Mouse (Mus musculus): ENCODE measurements around the gene Cdc25b. TPM values are rescaled to one million over a fixed set of nuclear protein-coding genes. Genes with fewer than 3 reads are reported as not detected.

Gene Cdc25b
- total and polyA plus RNA-seq, 2 experiments from 2014 or later = 15.0 to 15.3 TPM

DNA sequence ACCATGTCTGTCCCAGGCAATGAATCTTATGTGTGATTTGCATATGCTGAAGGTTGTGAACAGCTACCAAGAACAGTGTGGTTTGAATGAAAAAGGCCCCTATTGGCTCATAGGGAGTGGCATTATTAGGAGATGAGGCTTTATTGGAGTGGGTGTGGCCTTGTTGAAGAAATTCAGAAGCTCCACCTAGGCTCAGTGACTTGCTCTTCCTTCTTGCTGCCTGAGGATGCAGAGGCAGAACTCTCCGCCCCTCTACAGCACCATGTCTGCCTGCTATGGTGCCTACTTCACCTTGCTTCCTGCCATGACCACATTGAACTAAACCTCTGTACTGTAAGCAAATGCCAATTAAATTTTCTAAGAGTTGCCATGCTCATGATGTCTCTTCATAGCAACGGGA, 45.8 kb downstream of the Cdc25b start:
- no peak overlapping the region for H3K9ac ChIP-seq (replicated peaks; ENCODE audit: low read depth, low read length)
- H3K4me1 ChIP-seq (ENCODE audit: control insufficient read depth, insufficient read depth) = peaks cover 21% of the 10 kb centered on the region
- H3K9me3 ChIP-seq (replicated peaks; ENCODE audit: control insufficient read depth, low read length) = no peaks in the 10 kb centered on the region
- DNase-seq (ENCODE audit: low spot score) (no peak), ATAC-seq (ENCODE audit: insufficient read depth, low read depth) (no peak)
- no peak overlapping the region for H3K4me2 ChIP-seq (ENCODE audit: low read depth, low read length)
- peaks cover 6% of the 10 kb centered on the region; the same call in 1 of the 2 replicates for H3K36me3 ChIP-seq (replicated peaks; ENCODE audit: control insufficient read depth, insufficient read depth, low read length)
- WGBS = 95% methylated on average over 2 of the region's 2 CpGs
- TF ChIP-seq CTCF (IDR thresholded peaks at IDR 0.05; ENCODE audit: low read depth) = no peak
- H3K27me3 ChIP-seq (ENCODE audit: control insufficient read depth, insufficient read depth, low read length) = no peaks in the 10 kb centered on the region
- no peak overlapping the region for H3K4me3 ChIP-seq (ENCODE audit: low read depth, low read length)
- H3K27ac ChIP-seq (ENCODE audit: low read depth) = no peak overlapping the region

DNA sequence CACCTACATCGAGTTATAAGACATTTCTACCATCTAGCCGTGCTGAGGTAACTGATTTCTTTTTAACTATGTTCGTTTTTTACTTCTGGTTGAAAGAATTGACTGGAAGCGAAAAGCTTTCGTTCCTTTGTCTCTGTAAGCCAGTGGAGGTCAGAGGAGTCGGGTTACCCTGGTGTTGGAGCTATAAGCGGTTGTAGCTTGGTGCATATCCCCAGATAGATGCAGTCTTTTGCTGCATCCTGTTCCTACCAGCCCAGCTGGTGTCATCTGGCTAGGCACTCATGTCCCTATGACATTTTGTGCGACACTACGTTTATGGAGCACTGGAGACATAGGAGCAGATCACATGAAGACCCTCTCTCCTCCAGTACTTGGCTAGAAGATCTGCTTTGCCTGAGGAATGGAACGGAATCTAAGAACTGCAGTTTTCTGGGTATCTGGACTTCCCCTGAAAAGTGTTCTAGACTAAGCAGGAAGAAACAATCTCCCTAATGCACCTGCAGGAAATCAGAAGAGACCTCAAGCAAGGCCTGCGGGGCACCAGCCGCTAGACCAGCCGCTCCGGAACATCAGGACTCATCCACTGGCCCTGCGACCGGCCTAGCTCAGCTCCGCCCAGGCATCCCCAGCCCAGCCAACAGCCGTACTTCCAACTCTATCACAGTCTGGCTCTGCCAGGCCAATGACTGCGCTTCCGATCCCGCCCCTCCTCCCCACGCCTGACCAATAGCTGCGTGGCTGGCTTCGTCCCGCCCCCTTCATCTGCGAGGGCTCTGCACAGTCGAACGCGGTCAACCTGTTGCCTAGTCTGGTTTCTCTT, 46.8 kb downstream of the Cdc25b start, which contains the start of gene Mavs:
Gene Mavs (plus strand): TSS at position 757 of the 820 bp plus-strand sequence.
- DNase-seq (ENCODE audit: low spot score) (peak; percentile 97), ATAC-seq (ENCODE audit: insufficient read depth, low read depth) (peak; percentile 100)
- Histone ChIP-seq H3K4me1 (ENCODE audit: control insufficient read depth, insufficient read depth) (peaks cover 21% of the 10 kb centered on the region), H3K4me2 (ENCODE audit: low read depth, low read length) (peak within 1 kb of the TSS; percentile 90), H3K27ac (ENCODE audit: low read depth) (peak within 1 kb of the TSS; percentile 87), H3K27me3 (ENCODE audit: control insufficient read depth, insufficient read depth, low read length) (no peaks in the 10 kb centered on the region), H3K9me3 (replicated peaks; ENCODE audit: control insufficient read depth, low read length) (no peaks in the 10 kb centered on the region), H3K36me3 (replicated peaks; ENCODE audit: control insufficient read depth, insufficient read depth, low read length) (peaks cover 6% of the 10 kb centered on the region), H3K4me3 (ENCODE audit: low read depth, low read length) (peak within 1 kb of the TSS; percentile 71), H3K9ac (replicated peaks; ENCODE audit: low read depth, low read length) (peak within 1 kb of the TSS; percentile 81)
- WGBS = 14% methylated on average over 29 of the region's 29 CpGs
- TF ChIP-seq EP300 (IDR thresholded peaks at IDR 0.05; ENCODE audit: low read depth) (no peak), CTCF (IDR thresholded peaks at IDR 0.05; ENCODE audit: low read depth) (no peak)

GRCm38 (mm10) chr2:131234127-131234650, 47.4 kb downstream of the Cdc25b start:
- no peak for TF ChIP-seq EP300 (IDR thresholded peaks at IDR 0.05; ENCODE audit: low read depth)
- TF ChIP-seq CTCF (IDR thresholded peaks at IDR 0.05; ENCODE audit: low read depth) = no peak
- peak overlapping the region; percentile 87 for H3K27ac ChIP-seq (ENCODE audit: low read depth)
- H3K4me2 ChIP-seq (ENCODE audit: low read depth, low read length) = peak overlapping the region; percentile 90
- H3K27me3 ChIP-seq (ENCODE audit: control insufficient read depth, insufficient read depth, low read length) = no peaks in the 10 kb centered on the region
- H3K36me3 ChIP-seq (replicated peaks; ENCODE audit: control insufficient read depth, insufficient read depth, low read length) = peaks cover 13% of the 10 kb centered on the region
- 6% methylated on average over 28 of the region's 28 CpGs for WGBS
- peak overlapping the region; percentile 71 for H3K4me3 ChIP-seq (ENCODE audit: low read depth, low read length)
- H3K9me3 ChIP-seq (replicated peaks; ENCODE audit: control insufficient read depth, low read length) = no peaks in the 10 kb centered on the region
- DNase-seq (ENCODE audit: low spot score) = no peak
- peak overlapping the region; percentile 81 for H3K9ac ChIP-seq (replicated peaks; ENCODE audit: low read depth, low read length)
- H3K4me1 ChIP-seq (ENCODE audit: control insufficient read depth, insufficient read depth) = peaks cover 21% of the 10 kb centered on the region
- peak; percentile 37 for ATAC-seq (ENCODE audit: insufficient read depth, low read depth)

GRCm38 (mm10) chr2:131234970-131235635, 48.4 kb downstream of the Cdc25b start:
- H3K4me2 ChIP-seq (ENCODE audit: low read depth, low read length) = peak overlapping the region; percentile 90
- H3K9me3 ChIP-seq (replicated peaks; ENCODE audit: control insufficient read depth, low read length) = no peaks in the 10 kb centered on the region
- peaks cover 16% of the 10 kb centered on the region for H3K36me3 ChIP-seq (replicated peaks; ENCODE audit: control insufficient read depth, insufficient read depth, low read length)
- TF ChIP-seq CTCF (IDR thresholded peaks at IDR 0.05; ENCODE audit: low read depth) (no peak), EP300 (IDR thresholded peaks at IDR 0.05; ENCODE audit: low read depth) (no peak)
- H3K27me3 ChIP-seq (ENCODE audit: control insufficient read depth, insufficient read depth, low read length) = no peaks in the 10 kb centered on the region
- H3K9ac ChIP-seq (replicated peaks; ENCODE audit: low read depth, low read length) = peak overlapping the region; percentile 81
- no peak for DNase-seq (ENCODE audit: low spot score)
- WGBS = 68% methylated on average over 7 of the region's 7 CpGs
- peaks cover 21% of the 10 kb centered on the region for H3K4me1 ChIP-seq (ENCODE audit: control insufficient read depth, insufficient read depth)
- H3K4me3 ChIP-seq (ENCODE audit: low read depth, low read length) = peak overlapping the region; percentile 71
- no peak for ATAC-seq (ENCODE audit: insufficient read depth, low read depth)
- H3K27ac ChIP-seq (ENCODE audit: low read depth) = no peak overlapping the region

DNA sequence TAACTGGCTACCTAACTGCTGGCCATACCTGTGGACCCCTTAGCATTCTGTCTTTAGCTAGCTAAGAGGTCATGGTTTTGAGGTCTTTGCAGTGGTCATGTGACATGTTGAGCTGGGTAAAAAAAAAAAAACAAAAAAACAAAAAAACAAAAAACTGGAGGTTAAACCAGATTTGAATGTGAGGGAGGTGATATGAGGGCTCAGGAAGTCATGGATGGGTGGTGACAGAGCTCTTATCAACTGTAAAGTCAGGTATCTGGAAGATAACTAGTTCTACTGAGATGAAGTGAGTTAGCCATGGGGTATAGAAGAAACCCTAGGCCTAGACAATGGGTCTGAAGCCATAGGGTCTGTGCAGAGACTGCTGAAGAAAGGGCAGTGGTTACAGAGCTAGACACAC, 55.4 kb downstream of the Cdc25b start:
- Histone ChIP-seq H3K27ac (ENCODE audit: low read depth) (no peak overlapping the region), H3K27me3 (ENCODE audit: control insufficient read depth, insufficient read depth, low read length) (no peaks in the 10 kb centered on the region), H3K4me3 (ENCODE audit: low read depth, low read length) (no peak overlapping the region), H3K9ac (replicated peaks; ENCODE audit: low read depth, low read length) (no peak overlapping the region), H3K4me1 (ENCODE audit: control insufficient read depth, insufficient read depth) (no peaks in the 10 kb centered on the region), H3K36me3 (replicated peaks; ENCODE audit: control insufficient read depth, insufficient read depth, low read length) (peaks cover 79% of the 10 kb centered on the region), H3K9me3 (replicated peaks; ENCODE audit: control insufficient read depth, low read length) (no peaks in the 10 kb centered on the region), H3K4me2 (ENCODE audit: low read depth, low read length) (no peak overlapping the region)
- TF ChIP-seq CTCF (IDR thresholded peaks at IDR 0.05; ENCODE audit: low read depth) (no peak), EP300 (IDR thresholded peaks at IDR 0.05; ENCODE audit: low read depth) (no peak)
- DNase-seq (ENCODE audit: low spot score) (no peak), ATAC-seq (ENCODE audit: insufficient read depth, low read depth) (no peak)

Measured in heart, postnatal 0 days (tissue).